Mouse (Mus musculus) bone marrow, adult 2 months (tissue): ENCODE results near the gene Olfr490. TPM values are rescaled to one million over a fixed set of nuclear protein-coding genes. Genes with fewer than 3 reads are reported as not detected.

ENCODE experiments used
- H3K27ac ChIP-seq: fragments of 200-500 bp; 2 replicates; pipeline ENCODE4 v1.5.1; 2012; ENCODE audit warnings: low read depth, mild to moderate bottlenecking, control low read depth, inconsistent platforms, low read length; ENCODE audit not compliant: control insufficient read depth, poor library complexity, insufficient read depth
- H3K4me1 ChIP-seq: fragments of 200-500 bp; 2 replicates; pipeline ENCODE4 v1.6.1; 2011; ENCODE audit warnings: low read length; ENCODE audit not compliant: control insufficient read depth, insufficient read depth
- H3K4me3 ChIP-seq: fragments of 200-500 bp; replicated peaks from 2 replicates; pipeline ENCODE3; 2011; ENCODE audit warnings: mild to moderate bottlenecking, low read depth, low read length, control low read depth; ENCODE audit not compliant: control insufficient read depth
- CTCF ChIP-seq: fragments of 200-500 bp; IDR thresholded peaks from 2 replicates; pipeline ENCODE4 v1.5.1; 2011; ENCODE audit warnings: low read length, control low read depth; ENCODE audit not compliant: control insufficient read depth, insufficient read depth
- POLR2A ChIP-seq: fragments of 200-500 bp; IDR thresholded peaks from 2 replicates; pipeline ENCODE4 v1.6.1; 2011; ENCODE audit warnings: low read depth, mild to moderate bottlenecking, control low read depth, low read length, borderline replicate concordance; ENCODE audit not compliant: control insufficient read depth
- WGBS: fragments of 180-500 bp; shearing (Covaris S2); methylation state at CpG from one replicate; pipeline ENCODE4 v1.1.7; 2018; 5-methylcytosine and 5-hydroxymethylcytosine counted together
- polyA plus RNA-seq: library from polyadenylated mRNA; stranded (reverse); fragments of >200 nt; gene quantifications from 2 replicates; pipeline ENCODE4 v1.2.4, GENCODE M21; 2011; ENCODE audit warnings: low replicate concordance; ENCODE audit not compliant: missing spikeins, insufficient read depth, insufficient read length

The Olfr490 gene
- not detected in 2 replicates for polyA plus RNA-seq

GRCm38 (mm10) chr7:108288834-108289233 lies at the start of gene Olfr490:
TSS of gene Olfr490 (minus strand) at chr7:108288934.
- no peak within 1 kb of the TSS for H3K27ac ChIP-seq
- H3K4me3 ChIP-seq: no peak within 1 kb of the TSS
- H3K4me1 ChIP-seq: no peaks in the 10 kb centered on the region
- no peak for TF ChIP-seq POLR2A
- no peak for TF ChIP-seq CTCF

DNA sequence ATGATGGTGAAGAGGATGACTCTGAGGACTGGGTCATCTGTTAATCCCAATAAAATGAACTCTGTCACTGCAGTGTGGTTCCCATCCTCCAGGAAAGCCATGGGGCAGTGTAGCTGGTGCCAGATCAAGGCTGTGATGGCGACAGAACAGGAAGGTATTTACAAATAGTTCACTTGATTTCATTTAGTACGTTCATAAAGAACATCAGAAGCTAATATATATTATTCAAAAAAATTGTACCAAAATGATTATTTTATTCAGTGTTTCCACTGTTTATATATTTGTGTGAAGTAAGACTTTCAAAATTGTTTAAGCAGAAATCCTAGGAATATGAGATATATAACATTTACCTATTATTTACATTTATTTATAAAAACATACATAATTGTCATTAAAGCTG lies 34.8 kb upstream of the Olfr490 start, which contains the start of gene Olfr492:
Gene Olfr492 (minus strand): TSS at position 101 of the 400 bp plus-strand sequence.
- H3K4me1 ChIP-seq: no peaks in the 10 kb centered on the region
- TF ChIP-seq CTCF: no peak
- TF ChIP-seq POLR2A: no peak
- H3K4me3 ChIP-seq: no peak within 1 kb of the TSS
- no peak within 1 kb of the TSS for H3K27ac ChIP-seq
- WGBS: 71% methylated on average over 2 of the region's 2 CpGs

- Histone ChIP-seq H3K27ac (no peak within 1 kb of the TSS), H3K4me3 (no peak within 1 kb of the TSS), H3K4me1 (no peaks in the 10 kb centered on the region)
- WGBS: 63% methylated on average over 1 of the region's 1 CpGs
- TF ChIP-seq CTCF: no peak
- no peak for TF ChIP-seq POLR2A
Observed at GRCm38 (mm10) chr7:108313151-108313550, 24.4 kb upstream of the Olfr490 start, which contains the start of gene Olfr491. TSS of gene Olfr491 (plus strand) at chr7:108313451.

- H3K4me1 ChIP-seq: no peaks in the 10 kb centered on the region
- no peak within 1 kb of the TSS for H3K4me3 ChIP-seq
- TF ChIP-seq CTCF (no peak), POLR2A (no peak)
- no peak within 1 kb of the TSS for H3K27ac ChIP-seq
Observed at GRCm38 (mm10) chr7:108258247-108258646, 30.5 kb downstream of the Olfr490 start, which contains the start of gene Olfr488. TSS of gene Olfr488 (minus strand) at chr7:108258347.

Other genes with a start within 250 kb of the Olfr490 start
- not detected in 2 replicates for gene Olfr479, start 238.2 kb downstream of the Olfr490 start, polyA plus RNA-seq
- not detected in 2 replicates for gene Olfr480, start 221.6 kb downstream of the Olfr490 start, polyA plus RNA-seq
- 0.43 TPM in 1 of 2 replicates, not detected in the other for gene Olfr481, start 209.1 kb downstream of the Olfr490 start, polyA plus RNA-seq
- gene Olfr482, start 191.3 kb downstream of the Olfr490 start, polyA plus RNA-seq: not detected in 2 replicates
- gene Olfr483, start 188.1 kb downstream of the Olfr490 start, polyA plus RNA-seq: not detected in 2 replicates
- not detected in 2 replicates for gene Olfr484, start 161.5 kb downstream of the Olfr490 start, polyA plus RNA-seq
- gene Olfr485, start 129.1 kb downstream of the Olfr490 start, polyA plus RNA-seq: not detected in 2 replicates
- gene Olfr486, start 116.2 kb downstream of the Olfr490 start, polyA plus RNA-seq: not detected in 2 replicates
- not detected in 2 replicates for gene Olfr487, start 74.3 kb downstream of the Olfr490 start, polyA plus RNA-seq
- gene Olfr488, start 30.6 kb downstream of the Olfr490 start, polyA plus RNA-seq: not detected in 2 replicates
- not detected in 2 replicates for gene Olfr491, start 24.5 kb upstream of the Olfr490 start, polyA plus RNA-seq
- not detected in 2 replicates for gene Olfr492, start 34.7 kb upstream of the Olfr490 start, polyA plus RNA-seq
- gene Olfr493, start 58.0 kb upstream of the Olfr490 start, polyA plus RNA-seq: not detected in 2 replicates
- gene Olfr494, start 76.4 kb upstream of the Olfr490 start, polyA plus RNA-seq: not detected in 2 replicates
- not detected in 2 replicates for gene Olfr495, start 104.2 kb upstream of the Olfr490 start, polyA plus RNA-seq
- gene Olfr497, start 131.5 kb upstream of the Olfr490 start, polyA plus RNA-seq: not detected in 2 replicates
- not detected in 2 replicates for gene Olfr498, start 176.4 kb upstream of the Olfr490 start, polyA plus RNA-seq
- not detected in 2 replicates for gene Olfr502, start 236.1 kb upstream of the Olfr490 start, polyA plus RNA-seq